21 mouse cellular contexts compared by ENCODE assay signal in genomic region chr4:134488211-134488610, GRCm38 (mm10). TPM values are rescaled to one million over a fixed set of nuclear protein-coding genes. Genes with fewer than 3 reads are reported as not detected.
DNase-seq lines count a peak whose midpoint lies in the region; ATAC-seq and TF ChIP-seq lines count a peak whose summit lies in the region.
"Had no signal": no experiment of that assay in that cellular context is flagged by ENCODE, and none has a peak within 500 bp of the region (broad histone marks: within the 10 kb centered on the region; RNA-seq: fewer than 3 reads in every experiment).

No protein-coding gene starts in this region.

- H3K9ac ChIP-seq in liver, adult 2 months (ENCODE audit: low read depth, low read length): no peak overlapping the region
- no peak overlapping the region for H3K9ac ChIP-seq in liver, embryonic 12.5 days
- H3K9ac ChIP-seq in lung, embryonic 15.5 days: no peak overlapping the region
- H3K9ac ChIP-seq: embryonic facial prominence, embryonic 12.5 days; forebrain, embryonic 15.5 days had no signal

- 29% methylated on average over 5 of the region's 5 CpGs for WGBS in liver, adult 2 months
- WGBS in liver, embryonic 12.5 days (ENCODE audit: insufficient replicate concordance): 80% methylated on average over 5 of the region's 5 CpGs
- WGBS in lung, adult 2 months: 78% methylated on average over 5 of the region's 5 CpGs
- WGBS in lung, embryonic 15.5 days: 66% methylated on average over 5 of the region's 5 CpGs

- TF ChIP-seq POLR2A in liver, adult 2 months (IDR thresholded peaks at IDR 0.05; ENCODE audit: extremely low read depth, insufficient read depth, low read length): no peak
- peak; percentile 22; the same call in 1 of the 2 replicates for TF ChIP-seq POLR2A in lung, adult 2 months (IDR thresholded peaks at IDR 0.05; ENCODE audit: borderline replicate concordance, extremely low read depth, low read depth, low read length)

- no peak overlapping the region for H3K4me2 ChIP-seq in liver, embryonic 12.5 days
- H3K4me2 ChIP-seq in lung, embryonic 15.5 days: no peak overlapping the region
- H3K4me2 ChIP-seq: embryonic facial prominence, embryonic 12.5 days; forebrain, embryonic 15.5 days had no signal

- H3K4me1 ChIP-seq in liver, adult 2 months (ENCODE audit: control insufficient read depth, insufficient read depth, low read length): peaks cover 32% of the 10 kb centered on the region
- H3K4me1 ChIP-seq in liver, embryonic 12.5 days: 0 out of 2 replicates have a peak, but pooled peaks cover 6% of the 10 kb centered on the region
- H3K4me1 ChIP-seq in lung, adult 2 months (ENCODE audit: control insufficient read depth, insufficient read depth, low read length): peaks cover 4% of the 10 kb centered on the region
- 0 out of 2 replicates have a peak, but pooled peaks cover 15% of the 10 kb centered on the region for H3K4me1 ChIP-seq in lung, embryonic 15.5 days
- H3K4me1 ChIP-seq: embryonic facial prominence, embryonic 12.5 days had no signal

- intact Hi-C loops in left cerebral cortex, postnatal 10 days (cut with DNase I): no loop called here

- DNase-seq in liver, adult 2 months (ENCODE audit: extremely low read depth, low read depth, low spot score): peak; percentile 96
- DNase-seq in lung, adult 2 months: no peak
- DNase-seq in lung, postnatal 4 days: no peak
- peak; percentile 72 for DNase-seq in lung, postnatal 36 days
- DNase-seq in left cerebral cortex, postnatal 10 days (ENCODE audit: extremely low spot score in 1 of 2, low spot score in 2 of 2): no peak
- DNase-seq in thymus, adult 18-20 months: no peak
- DNase-seq: adrenal gland, postnatal 14 days; B cell, adult 2 months; cerebellum, adult 11-12 months; cerebellum, adult 9-10 months; cerebellum, postnatal 25 days; heart, adult 18-20 months; heart, postnatal 10 days; heart, postnatal 4 days had no signal

- no peak overlapping the region for H3K4me3 ChIP-seq in liver, adult 2 months (ENCODE audit: insufficient read depth, low read depth, low read length)
- H3K4me3 ChIP-seq in liver, embryonic 12.5 days: no peak overlapping the region
- H3K4me3 ChIP-seq in lung, adult 2 months (replicated peaks; ENCODE audit: extremely low read depth, low read depth, low read length): no peak overlapping the region
- H3K4me3 ChIP-seq in lung, embryonic 15.5 days: no peak overlapping the region
- H3K4me3 ChIP-seq: embryonic facial prominence, embryonic 12.5 days; forebrain, embryonic 15.5 days; heart, embryonic 10.5 days had no signal

- TF ChIP-seq CTCF in liver, adult 2 months (IDR thresholded peaks at IDR 0.05; ENCODE audit: low read depth, low read length): no peak
- TF ChIP-seq CTCF in lung, adult 2 months (IDR thresholded peaks at IDR 0.05; ENCODE audit: insufficient read depth, low read length): no peak

- peaks cover 4% of the 10 kb centered on the region; the same call in 1 of the 2 replicates for H3K9me3 ChIP-seq in liver, embryonic 12.5 days (replicated peaks)
- no peaks in the 10 kb centered on the region for H3K9me3 ChIP-seq in lung, embryonic 15.5 days
- H3K9me3 ChIP-seq: embryonic facial prominence, embryonic 12.5 days; forebrain, embryonic 15.5 days; heart, embryonic 10.5 days had no signal

- H3K36me3 ChIP-seq in liver, adult 2 months (ENCODE audit: control insufficient read depth, insufficient read depth, low read length): no peaks in the 10 kb centered on the region
- H3K36me3 ChIP-seq in liver, embryonic 12.5 days: no peaks in the 10 kb centered on the region
- H3K36me3 ChIP-seq in lung, embryonic 15.5 days: no peaks in the 10 kb centered on the region
- H3K36me3 ChIP-seq: embryonic facial prominence, embryonic 12.5 days; forebrain, embryonic 15.5 days; heart, embryonic 10.5 days had no signal

- H3K27ac ChIP-seq in liver, adult 2 months (replicated peaks; ENCODE audit: insufficient read depth, low read depth, low read length): peak overlapping the region; percentile 78
- H3K27ac ChIP-seq in liver, embryonic 12.5 days: no peak overlapping the region
- H3K27ac ChIP-seq in lung, embryonic 15.5 days: no peak overlapping the region
- H3K27ac ChIP-seq: embryonic facial prominence, embryonic 12.5 days; forebrain, embryonic 15.5 days; heart, embryonic 10.5 days had no signal

- no peaks in the 10 kb centered on the region for H3K27me3 ChIP-seq in liver, adult 2 months (ENCODE audit: control insufficient read depth, insufficient read depth, low read length)
- H3K27me3 ChIP-seq in liver, embryonic 12.5 days (replicated peaks): peaks cover 18% of the 10 kb centered on the region
- H3K27me3 ChIP-seq in lung, embryonic 15.5 days: no peaks in the 10 kb centered on the region; the same call in 1 of the 2 replicates
- H3K27me3 ChIP-seq: forebrain, embryonic 15.5 days had no signal

- no peak for ATAC-seq in liver, embryonic 12.5 days
- ATAC-seq in lung, embryonic 15.5 days (ENCODE audit: borderline replicate concordance, extremely low read depth, low FRiP score, low TSS enrichment): peak; percentile 36; the same call in 1 of the 2 replicates
- ATAC-seq: CD4-positive, CD25-positive, alpha-beta regulatory T cell, adult 4 months; forebrain, embryonic 15.5 days had no signal

- H3K79me2 ChIP-seq in liver, adult 2 months (ENCODE audit: control insufficient read depth, insufficient read depth, low read length): no peaks in the 10 kb centered on the region

RNA-seq across cellular contexts. Expression of gene Paqr7, which starts 8.3 kb away (rescaled TPM):
- 18.7 and 20.3 TPM in 2 replicates for total RNA-seq in liver, adult 2 months (2014; rRNA removed)
- polyA plus RNA-seq in liver, adult 2 months (2012; rRNA removed): 46.1 and 58.5 TPM in 2 replicates
- 6.5 and 7.2 TPM in 2 replicates for polyA plus RNA-seq in liver, embryonic 12.5 days (2016; fragmentation: Nextera tagmentation; extraction: Ambion mirVana)
- polyA plus RNA-seq in lung, adult 2 months (2012; rRNA removed): 146 and 205 TPM in 2 replicates
- 4.2 and 6.7 TPM in 2 replicates for polyA plus RNA-seq in lung, embryonic 15.5 days (2015; fragmentation: Nextera tagmentation; extraction: Ambion mirVana)
- 10 to 100 TPM; 44.2 to 51.7 TPM for total RNA-seq in left cerebral cortex, postnatal 10 days (2021)

RNA-seq across cellular contexts. Expression of gene Stmn1, which starts 20.1 kb away (rescaled TPM):
- total RNA-seq in liver, adult 2 months (2014; rRNA removed): 4.4 and 12.8 TPM in 2 replicates
- 0.49 and 2.8 TPM in 2 replicates for polyA plus RNA-seq in liver, adult 2 months (2012; rRNA removed)
- 558 and 570 TPM in 2 replicates for polyA plus RNA-seq in liver, embryonic 12.5 days (2016; fragmentation: Nextera tagmentation; extraction: Ambion mirVana)
- polyA plus RNA-seq in lung, adult 2 months (2012; rRNA removed): 18.8 and 38.6 TPM in 2 replicates
- 1,835 and 1,898 TPM in 2 replicates for polyA plus RNA-seq in lung, embryonic 15.5 days (2015; fragmentation: Nextera tagmentation; extraction: Ambion mirVana)
- total RNA-seq in left cerebral cortex, postnatal 10 days (2021): 1,000 to 10,000 TPM; 1,910 to 2,141 TPM

RNA-seq across cellular contexts. Expression of gene Aunip, which starts 22.6 kb away (rescaled TPM):
- 0.09 and 0.34 TPM in 2 replicates for total RNA-seq in liver, adult 2 months (2014; rRNA removed)
- polyA plus RNA-seq in liver, adult 2 months (2012; rRNA removed): not detected in 2 replicates
- polyA plus RNA-seq in liver, embryonic 12.5 days (2016; fragmentation: Nextera tagmentation; extraction: Ambion mirVana): 26.9 and 27.6 TPM in 2 replicates
- polyA plus RNA-seq in lung, adult 2 months (2012; rRNA removed): not detected in 2 replicates
- polyA plus RNA-seq in lung, embryonic 15.5 days (2015; fragmentation: Nextera tagmentation; extraction: Ambion mirVana): 18.7 and 20.2 TPM in 2 replicates
- total RNA-seq in left cerebral cortex, postnatal 10 days (2021): 1 to 10 TPM in 1 of 2 experiments, under 1 TPM in 1; 0.88 to 1.0 TPM
- total RNA-seq: gastrocnemius, adult 8-10 months had no signal

RNA-seq across cellular contexts. Expression of gene Mtfr1l, which starts 47.0 kb away (rescaled TPM):
- 50.9 and 55.1 TPM in 2 replicates for total RNA-seq in liver, adult 2 months (2014; rRNA removed)
- 80.1 and 96.7 TPM in 2 replicates for polyA plus RNA-seq in liver, adult 2 months (2012; rRNA removed)
- 69.3 and 72.1 TPM in 2 replicates for polyA plus RNA-seq in liver, embryonic 12.5 days (2016; fragmentation: Nextera tagmentation; extraction: Ambion mirVana)
- polyA plus RNA-seq in lung, adult 2 months (2012; rRNA removed): 115 and 169 TPM in 2 replicates
- polyA plus RNA-seq in lung, embryonic 15.5 days (2015; fragmentation: Nextera tagmentation; extraction: Ambion mirVana): 109 and 114 TPM in 2 replicates
- 10 to 100 TPM; 82.8 to 84.5 TPM for total RNA-seq in left cerebral cortex, postnatal 10 days (2021)

Comparison
In these comparisons a context has a peak if more than half of its experiments do, and no peak if none do; other contexts are left out.
1. DNase-seq: peak in liver, adult 2 months (single experiment) and lung, postnatal 36 days (single experiment); none in lung, adult 2 months (single experiment), lung, postnatal 4 days (0 of 2), left cerebral cortex, postnatal 10 days (0 of 2) and thymus, adult 18-20 months (0 of 2).
2. RNA of gene Aunip, which starts 22.6 kb away (polyA plus RNA-seq): 26.9 to 27.6 TPM in liver, embryonic 12.5 days and 18.7 to 20.2 TPM in lung, embryonic 15.5 days; not detected in lung, adult 2 months and not detected in liver, adult 2 months; every median in the first group is over 10 times any median in the second.